Mouse (Mus musculus) lung, postnatal 0 days (tissue): Measurements from ENCODE around the gene Rbp3. TPM values are rescaled to one million over a fixed set of nuclear protein-coding genes. Genes with fewer than 3 reads are reported as not detected.

Source experiments
- ATAC-seq: fragments of 200-750 bp; cut with Nextera tagmentation; 2 replicates; pipeline ENCODE4 v1.8.0; 2017; ENCODE audit warnings: moderate library complexity
- DNase-seq: peaks from one replicate; pipeline ENCODE4 v3.0.0-alpha.2; 2016; ENCODE audit warnings: low spot score
- H3K27ac ChIP-seq: fragments of 300-500 bp; sonication (generic); 2 replicates; pipeline ENCODE4 v1.5.1; 2014; ENCODE audit warnings: antibody characterized with exemption, mild to moderate bottlenecking, low read length, mixed read lengths
- H3K27me3 ChIP-seq: fragments of 300-500 bp; sonication (generic); replicated peaks from 2 replicates; pipeline ENCODE4 v1.6.1; 2014; ENCODE audit warnings: low read length, mixed read lengths; ENCODE audit not compliant: insufficient read depth
- H3K36me3 ChIP-seq: fragments of 300-500 bp; sonication (generic); 2 replicates; pipeline ENCODE4 v1.6.1; 2014; ENCODE audit warnings: low read length, mixed read lengths; ENCODE audit not compliant: insufficient read depth
- H3K4me1 ChIP-seq: fragments of 300-500 bp; sonication (generic); 2 replicates; pipeline ENCODE4 v1.6.1; 2014; ENCODE audit warnings: antibody characterized with exemption, low read depth, low read length, mixed read lengths; ENCODE audit not compliant: insufficient read depth
- H3K4me2 ChIP-seq: fragments of 300-500 bp; sonication (generic); replicated peaks from 2 replicates; pipeline ENCODE4 v1.6.1; 2014; ENCODE audit warnings: low read depth, mild to moderate bottlenecking, low read length, moderate library complexity, mixed read lengths
- H3K4me3 ChIP-seq: fragments of 300-500 bp; sonication (generic); 2 replicates; pipeline ENCODE4 v1.5.1; 2014; ENCODE audit warnings: low read depth, low read length
- H3K9ac ChIP-seq: fragments of 300-500 bp; sonication (generic); replicated peaks from 2 replicates; pipeline ENCODE4 v1.6.1; 2014; ENCODE audit warnings: low read depth, mild to moderate bottlenecking
- H3K9me3 ChIP-seq: fragments of 300-500 bp; sonication (generic); 2 replicates; pipeline ENCODE4 v1.6.1; 2016; ENCODE audit warnings: low read length, mixed read lengths
- CTCF ChIP-seq: IDR thresholded peaks from 2 replicates; pipeline ENCODE4 v1.5.1; 2016; ENCODE audit warnings: antibody characterized with exemption, mild to moderate bottlenecking
- EP300 ChIP-seq: IDR thresholded peaks from 2 replicates; pipeline ENCODE4 v1.6.1; 2016; ENCODE audit warnings: antibody characterized with exemption, mild to moderate bottlenecking, control low read depth
- WGBS: fragments of 180-500 bp; shearing (Covaris S2); extraction: QIAGEN DNeasy Blood & Tissue Kit; methylation state at CpG from one replicate; pipeline ENCODE4 v1.1.7; 2014; 5-methylcytosine and 5-hydroxymethylcytosine counted together
- polyA plus RNA-seq: library from polyadenylated mRNA; unstranded; fragments of >200 nt; fragmentation: Nextera tagmentation; extraction: Ambion mirVana; gene quantifications from 2 replicates; pipeline ENCODE4 v1.2.1, GENCODE M21; 2015

Gene Rbp3
- polyA plus RNA-seq = not detected in 2 replicates

DNA sequence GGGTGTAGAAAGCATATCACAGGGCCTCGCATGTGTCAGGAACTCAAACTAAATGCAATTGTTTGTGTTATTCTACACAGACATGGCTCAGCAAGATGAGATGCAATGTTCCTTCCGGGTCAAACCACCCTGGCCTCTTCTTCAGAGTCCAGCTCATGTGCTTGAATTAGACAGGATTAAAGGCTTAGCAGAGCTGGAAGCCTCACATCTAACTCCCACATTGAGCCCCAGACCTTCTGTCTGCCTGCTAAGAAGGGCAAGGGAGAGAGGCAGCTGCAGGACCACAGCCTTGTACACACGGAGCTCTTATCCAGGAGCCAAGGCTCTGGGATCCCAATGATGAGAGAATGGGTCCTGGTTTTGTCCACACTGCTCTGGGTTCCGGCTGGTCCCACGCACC is at the start of gene Rbp3:
Gene Rbp3, plus strand, starts transcription at position 243 of the 400 bp plus-strand sequence.
- Histone ChIP-seq H3K4me1 (no peaks in the 10 kb centered on the region), H3K4me2 (no peak within 1 kb of the TSS), H3K9me3 (no peaks in the 10 kb centered on the region), H3K4me3 (no peak within 1 kb of the TSS), H3K36me3 (no peaks in the 10 kb centered on the region), H3K27ac (no peak within 1 kb of the TSS), H3K27me3 (no peaks in the 10 kb centered on the region), H3K9ac (no peak within 1 kb of the TSS)
- no peak for TF ChIP-seq CTCF
- TF ChIP-seq EP300 = no peak
- 83% methylated on average over 5 of the region's 5 CpGs for WGBS
- DNase-seq (no peak), ATAC-seq (no peak)

DNA sequence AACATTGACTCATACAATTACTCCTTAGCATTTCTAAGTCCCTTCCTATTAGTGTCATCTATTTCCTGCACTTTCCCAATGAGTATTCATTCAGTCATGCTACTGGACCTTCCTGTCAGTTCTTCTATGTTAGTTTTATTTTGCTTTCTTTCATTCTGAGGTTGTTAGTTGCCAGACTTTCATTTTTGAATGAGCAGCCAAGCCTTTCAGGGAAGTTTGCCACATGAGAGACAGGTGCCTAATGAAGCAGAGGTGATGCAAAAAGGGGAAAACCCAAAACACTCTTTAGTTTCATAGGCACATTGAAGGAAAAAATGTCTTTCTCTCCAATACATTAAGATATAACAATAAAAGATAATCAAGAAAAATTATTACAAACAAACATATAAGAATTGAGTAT is 49.0 kb upstream of the Rbp3 start:
- no peak overlapping the region for H3K27ac ChIP-seq
- no peak for TF ChIP-seq EP300
- TF ChIP-seq CTCF = no peak
- H3K36me3 ChIP-seq = no peaks in the 10 kb centered on the region
- H3K4me2 ChIP-seq = no peak overlapping the region
- DNase-seq (no peak), ATAC-seq (no peak)
- H3K4me3 ChIP-seq = no peak overlapping the region
- no peaks in the 10 kb centered on the region for H3K4me1 ChIP-seq
- no peak overlapping the region for H3K9ac ChIP-seq
- no peaks in the 10 kb centered on the region for H3K27me3 ChIP-seq
- no peaks in the 10 kb centered on the region for H3K9me3 ChIP-seq

DNA sequence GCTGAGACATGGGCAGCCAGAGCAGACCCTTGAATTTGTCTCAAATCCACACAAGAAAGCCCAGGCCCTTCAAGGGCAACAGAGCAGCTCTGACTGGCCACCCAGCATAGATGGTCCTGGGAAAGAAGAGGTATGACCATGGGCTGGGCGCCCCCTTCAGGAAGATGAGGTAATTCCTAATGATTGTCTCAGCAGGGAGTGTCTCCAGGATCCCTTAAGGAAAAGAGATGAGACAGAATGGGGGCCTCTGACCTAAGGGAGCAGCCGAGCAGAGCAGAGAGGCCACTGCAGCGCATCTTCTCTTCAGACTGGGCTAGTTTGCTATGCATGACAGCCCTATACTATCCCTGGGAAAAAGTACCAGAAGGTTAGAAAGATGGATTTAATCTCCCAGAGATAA is 40.1 kb upstream of the Rbp3 start:
- no peaks in the 10 kb centered on the region for H3K36me3 ChIP-seq
- ATAC-seq = peak; percentile 52
- no peak overlapping the region for H3K9ac ChIP-seq
- no peak overlapping the region for H3K4me2 ChIP-seq
- no peak overlapping the region for H3K27ac ChIP-seq
- no peak for TF ChIP-seq EP300
- peak; percentile 77 for TF ChIP-seq CTCF
- no peaks in the 10 kb centered on the region for H3K9me3 ChIP-seq
- DNase-seq = peak; percentile 54
- WGBS = 33% methylated on average over 3 of the region's 3 CpGs
- H3K27me3 ChIP-seq = no peaks in the 10 kb centered on the region
- H3K4me3 ChIP-seq = no peak overlapping the region
- no peaks in the 10 kb centered on the region for H3K4me1 ChIP-seq

GRCm38 (mm10) chr14:33914206-33914605 is 39.6 kb upstream of the Rbp3 start:
- TF ChIP-seq CTCF (no peak), EP300 (no peak)
- no peak overlapping the region for H3K27ac ChIP-seq
- no peak overlapping the region for H3K4me3 ChIP-seq
- no peaks in the 10 kb centered on the region for H3K9me3 ChIP-seq
- H3K9ac ChIP-seq = no peak overlapping the region
- DNase-seq (no peak), ATAC-seq (no peak)
- no peaks in the 10 kb centered on the region for H3K27me3 ChIP-seq
- H3K4me2 ChIP-seq = no peak overlapping the region
- WGBS = 91% methylated on average over 9 of the region's 9 CpGs
- no peaks in the 10 kb centered on the region for H3K36me3 ChIP-seq
- no peaks in the 10 kb centered on the region for H3K4me1 ChIP-seq

DNA sequence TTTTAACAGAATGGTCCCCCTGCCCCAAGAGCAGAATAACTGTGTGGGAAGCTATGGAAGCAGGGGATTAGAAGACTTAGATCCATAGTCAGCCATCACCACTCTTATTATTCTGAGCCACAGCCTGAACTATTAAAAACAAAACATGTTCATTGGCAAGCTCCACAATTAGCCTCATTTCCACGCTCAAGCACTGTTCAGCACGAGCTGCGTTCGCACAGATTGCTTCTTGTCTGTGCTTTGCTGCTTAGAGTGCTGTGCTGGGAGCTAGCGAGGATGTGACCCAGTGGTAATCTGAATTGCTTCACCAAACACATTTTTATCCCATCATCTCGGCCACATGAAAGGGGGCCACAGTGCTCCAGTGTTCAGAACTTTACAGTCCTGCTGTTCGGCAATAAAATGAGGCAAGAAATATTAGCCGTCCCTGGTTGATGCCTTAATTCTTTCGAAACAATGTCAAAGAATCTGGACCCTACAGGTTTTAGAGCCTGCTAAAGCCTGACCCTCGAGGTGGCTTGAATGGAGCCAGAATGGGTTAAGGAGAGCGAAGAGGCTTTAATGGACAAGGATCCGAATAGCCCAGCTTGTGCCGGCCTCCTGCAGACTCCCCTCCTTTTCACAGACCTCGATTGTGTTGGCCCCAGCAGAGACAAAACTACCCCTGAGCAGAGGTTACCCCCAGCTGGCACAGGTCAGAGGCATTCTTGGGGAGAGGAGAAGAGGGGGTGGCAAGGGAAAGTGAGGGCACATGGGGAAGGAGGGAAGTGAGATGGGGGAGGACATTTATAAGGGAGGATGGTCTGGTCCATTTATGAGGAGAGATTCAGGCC is 32.9 kb upstream of the Rbp3 start:
- H3K27me3 ChIP-seq = peaks cover 28% of the 10 kb centered on the region

GRCm38 (mm10) chr14:33922771-33923167 is 31.0 kb upstream of the Rbp3 start:
- Histone ChIP-seq H3K36me3 (no peaks in the 10 kb centered on the region), H3K4me3 (peak overlapping the region; percentile 47), H3K9me3 (no peaks in the 10 kb centered on the region), H3K4me2 (peak overlapping the region; percentile 83), H3K9ac (no peak overlapping the region), H3K27ac (no peak overlapping the region), H3K4me1 (0 out of 2 replicates have a peak, but pooled peaks cover 2% of the 10 kb centered on the region), H3K27me3 (peaks cover 32% of the 10 kb centered on the region)
- ATAC-seq (no peak), DNase-seq (no peak)
- WGBS = 18% methylated on average over 8 of the region's 8 CpGs
- TF ChIP-seq CTCF (no peak), EP300 (no peak)

More for the DNA sequence above, 32.9 kb upstream of the Rbp3 start:
- Histone ChIP-seq H3K4me3 (no peak overlapping the region), H3K4me1 (0 out of 2 replicates have a peak, but pooled peaks cover 2% of the 10 kb centered on the region), H3K36me3 (no peaks in the 10 kb centered on the region), H3K9me3 (no peaks in the 10 kb centered on the region), H3K27ac (no peak overlapping the region), H3K4me2 (no peak overlapping the region), H3K9ac (no peak overlapping the region)
- TF ChIP-seq EP300 = no peak
- TF ChIP-seq CTCF = no peak
- ATAC-seq (no peak), DNase-seq (no peak)
- WGBS = 55% methylated on average over 14 of the region's 14 CpGs
